Mouse (Mus musculus) limb, embryonic 14.5 days (tissue): ENCODE data around the gene Cdk17. TPM values are rescaled to one million over a fixed set of nuclear protein-coding genes. Genes with fewer than 3 reads are reported as not detected.

Experiments used
- ATAC-seq: fragments of 200-750 bp; cut with Nextera tagmentation; 2 replicates; pipeline ENCODE4 v1.8.0; 2017; ENCODE audit warnings: low read depth, moderate number of reproducible peaks, moderate TSS enrichment; ENCODE audit not compliant: low FRiP score
- DNase-seq: peaks from one replicate; pipeline ENCODE4 v3.0.0-alpha.2; 2015; ENCODE audit warnings: low spot score
- H3K27ac ChIP-seq: fragments of 300-500 bp; sonication (generic); replicated peaks from 2 replicates; pipeline ENCODE4 v1.5.1; 2014; ENCODE audit warnings: low read depth, mild to moderate bottlenecking, low read length, moderate library complexity, mixed read lengths
- H3K27me3 ChIP-seq: fragments of 300-500 bp; sonication (generic); 2 replicates; pipeline ENCODE4 v1.6.1; 2014; ENCODE audit warnings: low read length, mixed read lengths; ENCODE audit not compliant: control insufficient read depth, insufficient read depth
- H3K36me3 ChIP-seq: fragments of 300-500 bp; sonication (generic); 2 replicates; pipeline ENCODE4 v1.6.1; 2014; ENCODE audit warnings: mild to moderate bottlenecking, low read length, moderate library complexity, mixed read lengths; ENCODE audit not compliant: control insufficient read depth, insufficient read depth
- H3K4me1 ChIP-seq: fragments of 300-500 bp; sonication (generic); 2 replicates; pipeline ENCODE4 v1.6.1; 2014; ENCODE audit warnings: antibody characterized with exemption, low read length, mixed read lengths; ENCODE audit not compliant: control insufficient read depth, insufficient read depth
- H3K4me2 ChIP-seq: fragments of 300-500 bp; sonication (generic); replicated peaks from 2 replicates; pipeline ENCODE4 v1.6.1; 2014; ENCODE audit warnings: low read depth, mild to moderate bottlenecking, low read length, moderate library complexity; ENCODE audit not compliant: severe bottlenecking
- H3K4me3 ChIP-seq: fragments of 300-500 bp; sonication (generic); replicated peaks from 2 replicates; pipeline ENCODE4 v1.5.1; 2014; ENCODE audit warnings: low read length
- H3K9ac ChIP-seq: fragments of 300-500 bp; sonication (generic); 2 replicates; pipeline ENCODE4 v1.6.1; 2014; ENCODE audit warnings: mild to moderate bottlenecking, low read depth, low read length, moderate library complexity; ENCODE audit not compliant: severe bottlenecking
- H3K9me3 ChIP-seq: fragments of 300-500 bp; sonication (generic); 2 replicates; pipeline ENCODE4 v1.6.1; 2016; ENCODE audit warnings: low read length; ENCODE audit not compliant: control insufficient read depth
- POLR2A ChIP-seq: fragments of 200-500 bp; IDR thresholded peaks from 2 replicates; pipeline ENCODE4 v1.8.0; 2012; ENCODE audit warnings: inconsistent platforms, mild to moderate bottlenecking, moderate library complexity, borderline replicate concordance; ENCODE audit not compliant: insufficient read depth, insufficient read length; ENCODE audit errors: extremely low read depth
- WGBS: fragments of 180-500 bp; shearing (Covaris S2); extraction: QIAGEN DNeasy Blood & Tissue Kit; methylation state at CpG from one replicate; pipeline ENCODE4 v1.1.7; 2014; 5-methylcytosine and 5-hydroxymethylcytosine counted together
- polyA plus RNA-seq, 2 experiments: library from polyadenylated mRNA; depleted of rRNA in 1 of 2; stranded (reverse) in 1 of 2; unstranded in 1 of 2; fragments of >200 nt; fragmentation: Nextera tagmentation in 1 of 2; extraction: Ambion mirVana in 1 of 2; gene quantifications; 2 replicates each; pipeline versions ENCODE4 v1.2.1 to v1.2.3; 2012 to 2014

Gene Cdk17
- polyA plus RNA-seq, 2 experiments, result 24.7 to 25.9 TPM

GRCm38 (mm10) chr10:93266521-93266920 lies 105.8 kb downstream of the Cdk17 start:
- Histone ChIP-seq H3K36me3 (peaks cover 37% of the 10 kb centered on the region), H3K9me3 (no peaks in the 10 kb centered on the region), H3K27ac (no peak overlapping the region), H3K4me3 (no peak overlapping the region), H3K4me2 (no peak overlapping the region), H3K9ac (no peak overlapping the region), H3K4me1 (peaks cover 16% of the 10 kb centered on the region), H3K27me3 (no peaks in the 10 kb centered on the region)
- no peak for ATAC-seq
- no peak for TF ChIP-seq POLR2A
- 91% methylated on average over 7 of the region's 7 CpGs for WGBS
- no peak for DNase-seq

- no peaks in the 10 kb centered on the region for H3K27me3 ChIP-seq
- H3K9me3 ChIP-seq, result no peaks in the 10 kb centered on the region
- DNase-seq (no peak), ATAC-seq (no peak)
- H3K27ac ChIP-seq, result no peak overlapping the region
- H3K36me3 ChIP-seq, result peaks cover 37% of the 10 kb centered on the region
- H3K4me3 ChIP-seq, result no peak overlapping the region
- no peak overlapping the region for H3K4me2 ChIP-seq
- TF ChIP-seq POLR2A, result no peak
- peaks cover 8% of the 10 kb centered on the region for H3K4me1 ChIP-seq
- no peak overlapping the region for H3K9ac ChIP-seq
- WGBS, result 92% methylated on average over 5 of the region's 5 CpGs
Measured at GRCm38 (mm10) chr10:93267509-93267908, 106.8 kb downstream of the Cdk17 start.

GRCm38 (mm10) chr10:93268339-93268738 lies 107.7 kb downstream of the Cdk17 start:
- H3K9me3 ChIP-seq, result no peaks in the 10 kb centered on the region
- TF ChIP-seq POLR2A, result no peak
- H3K4me1 ChIP-seq, result peaks cover 10% of the 10 kb centered on the region; the same call in 1 of the 2 replicates
- no peak overlapping the region for H3K27ac ChIP-seq
- no peak for ATAC-seq
- H3K27me3 ChIP-seq, result no peaks in the 10 kb centered on the region
- DNase-seq, result no peak
- 92% methylated on average over 3 of the region's 3 CpGs for WGBS
- H3K4me2 ChIP-seq, result no peak overlapping the region
- H3K9ac ChIP-seq, result no peak overlapping the region
- peaks cover 32% of the 10 kb centered on the region for H3K36me3 ChIP-seq
- H3K4me3 ChIP-seq, result no peak overlapping the region

GRCm38 (mm10) chr10:93269744-93270143 lies 109.1 kb downstream of the Cdk17 start:
- Histone ChIP-seq H3K4me2 (no peak overlapping the region), H3K4me3 (no peak overlapping the region), H3K9ac (no peak overlapping the region), H3K36me3 (peaks cover 18% of the 10 kb centered on the region), H3K9me3 (no peaks in the 10 kb centered on the region), H3K27ac (peak overlapping the region; percentile 63), H3K27me3 (no peaks in the 10 kb centered on the region), H3K4me1 (peaks cover 18% of the 10 kb centered on the region; the same call in 1 of the 2 replicates)
- ATAC-seq (no peak), DNase-seq (no peak)
- 24% methylated on average over 4 of the region's 4 CpGs for WGBS
- TF ChIP-seq POLR2A, result no peak

GRCm38 (mm10) chr10:93270889-93271460 lies 110.3 kb downstream of the Cdk17 start:
- no peak overlapping the region for H3K9ac ChIP-seq
- TF ChIP-seq POLR2A, result no peak
- no peak for ATAC-seq
- H3K27ac ChIP-seq, result no peak overlapping the region
- no peak for DNase-seq
- H3K4me2 ChIP-seq, result no peak overlapping the region
- no peak overlapping the region for H3K4me3 ChIP-seq
- peaks cover 26% of the 10 kb centered on the region for H3K4me1 ChIP-seq
- H3K36me3 ChIP-seq, result peaks cover 17% of the 10 kb centered on the region
- no peaks in the 10 kb centered on the region for H3K27me3 ChIP-seq
- whole genome bisulfite sequencing, result 84% methylated on average over 6 of the region's 6 CpGs
- no peaks in the 10 kb centered on the region for H3K9me3 ChIP-seq
